Mouse (Mus musculus) olfactory bulb, adult 2 months (tissue): ENCODE data around the gene Glra1.

Experiments
- CTCF ChIP-seq: fragments of 200-500 bp; IDR thresholded peaks from 2 replicates; pipeline ENCODE4 v1.5.1; 2012; ENCODE audit warnings: low read depth, mild to moderate bottlenecking, low read length, moderate library complexity; ENCODE audit not compliant: insufficient read depth
- POLR2A ChIP-seq: fragments of 200-500 bp; IDR thresholded peaks from 2 replicates; pipeline ENCODE4 v1.6.1; 2012; ENCODE audit warnings: mild to moderate bottlenecking, low read depth, low read length, moderate library complexity; ENCODE audit not compliant: insufficient read depth

DNA sequence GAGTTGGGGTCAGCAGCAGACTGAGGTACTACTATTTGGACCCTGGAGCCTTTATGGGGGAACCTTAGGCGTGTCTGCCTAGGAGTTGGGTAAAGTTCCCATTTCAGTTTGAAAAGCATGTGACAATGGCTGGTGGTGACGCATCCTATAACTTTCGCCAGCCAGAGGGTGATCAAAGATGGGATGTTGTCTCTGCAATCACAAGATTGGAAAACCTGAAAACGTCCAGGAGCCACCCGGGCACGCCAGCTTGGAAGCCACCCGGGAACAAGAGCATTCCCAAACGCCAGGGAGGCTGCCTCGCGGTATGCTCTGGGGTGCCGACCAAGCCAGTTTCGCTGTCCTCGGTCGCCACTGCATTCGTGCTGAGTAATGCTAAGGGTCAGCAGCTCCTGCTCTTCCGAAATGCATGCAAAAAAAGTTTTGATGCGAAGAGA is 139.4 kb downstream of the Glra1 start:
- TF ChIP-seq CTCF = no peak
- no peak for TF ChIP-seq POLR2A
